Comparison of ENCODE assay signal across 35 mouse cellular contexts in genomic region chr1:150125568-150125967, GRCm38 (mm10). TPM values are rescaled to one million over a fixed set of nuclear protein-coding genes. Genes with fewer than 3 reads are reported as not detected.
"Had no signal": no experiment of that assay in that cellular context is flagged by ENCODE, and none has a peak within 500 bp of the region (broad histone marks: within the 10 kb centered on the region; RNA-seq: fewer than 3 reads in every experiment).

No protein-coding gene starts in this region.

- ATAC-seq: hindbrain, embryonic 16.5 days; hindbrain, postnatal 0 days; inflammation-experienced regulatory T-cells, adult 6 months; intestine, embryonic 15.5 days; intestine, embryonic 16.5 days; intestine, postnatal 0 days had no signal

- H3K9me3 ChIP-seq: heart, embryonic 10.5 days; heart, embryonic 12.5 days; heart, embryonic 13.5 days; heart, embryonic 15.5 days; hindbrain, embryonic 10.5 days; hindbrain, embryonic 12.5 days; hindbrain, embryonic 13.5 days; intestine, embryonic 15.5 days; kidney, embryonic 15.5 days had no signal

- H3K4me2 ChIP-seq: heart, embryonic 11.5 days; heart, embryonic 12.5 days; heart, embryonic 13.5 days; heart, embryonic 15.5 days; hindbrain, embryonic 12.5 days; hindbrain, embryonic 13.5 days; hindbrain, embryonic 14.5 days; hindbrain, embryonic 15.5 days; intestine, embryonic 15.5 days; kidney, embryonic 15.5 days had no signal

- H3K9ac ChIP-seq: heart, embryonic 12.5 days; heart, embryonic 13.5 days; heart, embryonic 15.5 days; hindbrain, embryonic 12.5 days; hindbrain, embryonic 13.5 days; hindbrain, embryonic 14.5 days; hindbrain, embryonic 15.5 days; intestine, embryonic 15.5 days; kidney, embryonic 15.5 days had no signal

- H3K4me1 ChIP-seq: heart, embryonic 10.5 days; heart, embryonic 12.5 days; heart, embryonic 13.5 days; heart, embryonic 15.5 days; hindbrain, embryonic 10.5 days; hindbrain, embryonic 12.5 days; hindbrain, embryonic 13.5 days; hindbrain, embryonic 15.5 days; intestine, embryonic 15.5 days; kidney, embryonic 15.5 days had no signal

- H3K27me3 ChIP-seq: heart, embryonic 12.5 days; heart, embryonic 13.5 days; heart, embryonic 15.5 days; hindbrain, embryonic 12.5 days; hindbrain, embryonic 13.5 days; hindbrain, embryonic 15.5 days; intestine, embryonic 15.5 days; kidney, embryonic 15.5 days had no signal

- H3K36me3 ChIP-seq: heart, embryonic 10.5 days; heart, embryonic 12.5 days; heart, embryonic 13.5 days; heart, embryonic 15.5 days; hindbrain, embryonic 10.5 days; hindbrain, embryonic 12.5 days; hindbrain, embryonic 13.5 days; hindbrain, embryonic 15.5 days; intestine, embryonic 15.5 days; kidney, embryonic 15.5 days had no signal

- H3K27ac ChIP-seq: heart, embryonic 10.5 days; heart, embryonic 13.5 days; heart, embryonic 15.5 days; hindbrain, embryonic 10.5 days; hindbrain, embryonic 12.5 days; hindbrain, embryonic 13.5 days; hindbrain, embryonic 14.5 days; hindbrain, embryonic 15.5 days; hindbrain, postnatal 0 days; intestine, embryonic 15.5 days; kidney, embryonic 15.5 days; kidney, postnatal 0 days; layer of hippocampus, adult 2 months had no signal

- H3K4me3 ChIP-seq: heart, embryonic 10.5 days; heart, embryonic 12.5 days; heart, embryonic 13.5 days; heart, embryonic 15.5 days; hindbrain, embryonic 10.5 days; hindbrain, embryonic 12.5 days; hindbrain, embryonic 13.5 days; hindbrain, embryonic 15.5 days; intestine, embryonic 15.5 days; kidney, embryonic 15.5 days; layer of hippocampus, adult 2 months had no signal

- DNase-seq: heart, postnatal 10 days; heart, postnatal 14 days; heart, postnatal 36 days; heart, postnatal 4 days; kidney, adult 11 months; kidney, adult 18-20 months; kidney, adult 2 months; kidney, adult 8-10 months; kidney, adult 9 months; kidney, postnatal 10 days; kidney, postnatal 14 days; kidney, postnatal 25 days; kidney, postnatal 36 days; kidney, postnatal 4 days; layer of hippocampus, adult 9-11 months; layer of hippocampus, postnatal 36 days had no signal

RNA-seq across cellular contexts. Expression of gene Ptgs2, which starts 25.7 kb away (rescaled TPM):
- polyA plus RNA-seq: inflammation-experienced regulatory T-cells, adult 6 months had no signal
